Mouse (Mus musculus) limb, embryonic 14.5 days (tissue): ENCODE measurements around the gene Tldc1. TPM values are rescaled to one million over a fixed set of nuclear protein-coding genes. Genes with fewer than 3 reads are reported as not detected.

ENCODE experiments used
- ATAC-seq: fragments of 200-750 bp; cut with Nextera tagmentation; 2 replicates; pipeline ENCODE4 v1.8.0; 2017; ENCODE audit warnings: low read depth, moderate number of reproducible peaks, moderate TSS enrichment; ENCODE audit not compliant: low FRiP score
- DNase-seq: peaks from one replicate; pipeline ENCODE4 v3.0.0-alpha.2; 2015; ENCODE audit warnings: low spot score
- H3K27ac ChIP-seq: fragments of 300-500 bp; sonication (generic); replicated peaks from 2 replicates; pipeline ENCODE4 v1.5.1; 2014; ENCODE audit warnings: low read depth, mild to moderate bottlenecking, low read length, moderate library complexity, mixed read lengths
- H3K27me3 ChIP-seq: fragments of 300-500 bp; sonication (generic); 2 replicates; pipeline ENCODE4 v1.6.1; 2014; ENCODE audit warnings: low read length, mixed read lengths; ENCODE audit not compliant: control insufficient read depth, insufficient read depth
- H3K36me3 ChIP-seq: fragments of 300-500 bp; sonication (generic); 2 replicates; pipeline ENCODE4 v1.6.1; 2014; ENCODE audit warnings: mild to moderate bottlenecking, low read length, moderate library complexity, mixed read lengths; ENCODE audit not compliant: control insufficient read depth, insufficient read depth
- H3K4me1 ChIP-seq: fragments of 300-500 bp; sonication (generic); 2 replicates; pipeline ENCODE4 v1.6.1; 2014; ENCODE audit warnings: antibody characterized with exemption, low read length, mixed read lengths; ENCODE audit not compliant: control insufficient read depth, insufficient read depth
- H3K4me2 ChIP-seq: fragments of 300-500 bp; sonication (generic); replicated peaks from 2 replicates; pipeline ENCODE4 v1.6.1; 2014; ENCODE audit warnings: low read depth, mild to moderate bottlenecking, low read length, moderate library complexity; ENCODE audit not compliant: severe bottlenecking
- H3K4me3 ChIP-seq: fragments of 300-500 bp; sonication (generic); replicated peaks from 2 replicates; pipeline ENCODE4 v1.5.1; 2014; ENCODE audit warnings: low read length
- H3K9ac ChIP-seq: fragments of 300-500 bp; sonication (generic); 2 replicates; pipeline ENCODE4 v1.6.1; 2014; ENCODE audit warnings: mild to moderate bottlenecking, low read depth, low read length, moderate library complexity; ENCODE audit not compliant: severe bottlenecking
- H3K9me3 ChIP-seq: fragments of 300-500 bp; sonication (generic); 2 replicates; pipeline ENCODE4 v1.6.1; 2016; ENCODE audit warnings: low read length; ENCODE audit not compliant: control insufficient read depth
- POLR2A ChIP-seq: fragments of 200-500 bp; IDR thresholded peaks from 2 replicates; pipeline ENCODE4 v1.8.0; 2012; ENCODE audit warnings: inconsistent platforms, mild to moderate bottlenecking, moderate library complexity, borderline replicate concordance; ENCODE audit not compliant: insufficient read depth, insufficient read length; ENCODE audit errors: extremely low read depth
- WGBS: fragments of 180-500 bp; shearing (Covaris S2); extraction: QIAGEN DNeasy Blood & Tissue Kit; methylation state at CpG from one replicate; pipeline ENCODE4 v1.1.7; 2014; 5-methylcytosine and 5-hydroxymethylcytosine counted together
- polyA plus RNA-seq, 2 experiments: library from polyadenylated mRNA; depleted of rRNA in 1 of 2; stranded (reverse) in 1 of 2; unstranded in 1 of 2; fragments of >200 nt; fragmentation: Nextera tagmentation in 1 of 2; extraction: Ambion mirVana in 1 of 2; gene quantifications; 2 replicates each; pipeline versions ENCODE4 v1.2.1 to v1.2.3; 2012 to 2014

The Tldc1 gene
- polyA plus RNA-seq, 2 experiments = 5.1 to 10.6 TPM

- no peaks in the 10 kb centered on the region for H3K9me3 ChIP-seq
- no peak overlapping the region for H3K4me3 ChIP-seq
- no peak overlapping the region for H3K9ac ChIP-seq
- 0 out of 2 replicates have a peak, but pooled peaks cover 9% of the 10 kb centered on the region for H3K4me1 ChIP-seq
- H3K4me2 ChIP-seq = no peak overlapping the region
- H3K27ac ChIP-seq = no peak overlapping the region
- no peaks in the 10 kb centered on the region for H3K27me3 ChIP-seq
- no peak for TF ChIP-seq POLR2A
- ATAC-seq (no peak), DNase-seq (no peak)
- 37% methylated on average over 16 of the region's 16 CpGs for WGBS
- no peaks in the 10 kb centered on the region for H3K36me3 ChIP-seq
Observed at GRCm38 (mm10) chr8:119791804-119792704, 13.8 kb upstream of the Tldc1 start.

- ATAC-seq (no peak), DNase-seq (no peak)
- Histone ChIP-seq H3K27me3 (no peaks in the 10 kb centered on the region), H3K4me3 (no peak overlapping the region), H3K9ac (no peak overlapping the region), H3K9me3 (no peaks in the 10 kb centered on the region), H3K27ac (no peak overlapping the region), H3K36me3 (no peaks in the 10 kb centered on the region), H3K4me2 (no peak overlapping the region), H3K4me1 (0 out of 2 replicates have a peak, but pooled peaks cover 9% of the 10 kb centered on the region)
- WGBS = 89% methylated on average over 7 of the region's 7 CpGs
- TF ChIP-seq POLR2A = no peak
Observed at GRCm38 (mm10) chr8:119789581-119789980, 11.4 kb upstream of the Tldc1 start.

- Histone ChIP-seq H3K36me3 (no peaks in the 10 kb centered on the region), H3K27ac (no peak overlapping the region), H3K9ac (no peak overlapping the region), H3K4me2 (no peak overlapping the region), H3K9me3 (no peaks in the 10 kb centered on the region), H3K4me3 (no peak overlapping the region), H3K4me1 (0 out of 2 replicates have a peak, but pooled peaks cover 9% of the 10 kb centered on the region), H3K27me3 (no peaks in the 10 kb centered on the region)
- no peak for ATAC-seq
- no peak for TF ChIP-seq POLR2A
- no peak for DNase-seq
- 66% methylated on average over 9 of the region's 9 CpGs for WGBS
Observed at GRCm38 (mm10) chr8:119788607-119789381, 10.6 kb upstream of the Tldc1 start.

- Histone ChIP-seq H3K27ac (no peak overlapping the region), H3K9me3 (no peaks in the 10 kb centered on the region), H3K4me3 (no peak overlapping the region), H3K36me3 (no peaks in the 10 kb centered on the region), H3K9ac (no peak overlapping the region), H3K27me3 (no peaks in the 10 kb centered on the region), H3K4me2 (no peak overlapping the region), H3K4me1 (0 out of 2 replicates have a peak, but pooled peaks cover 9% of the 10 kb centered on the region)
- DNase-seq (no peak), ATAC-seq (no peak)
- WGBS = 41% methylated on average over 4 of the region's 4 CpGs
- TF ChIP-seq POLR2A = no peak
Observed at GRCm38 (mm10) chr8:119787341-119787740, 9.1 kb upstream of the Tldc1 start.

- TF ChIP-seq POLR2A = no peak
- Histone ChIP-seq H3K4me2 (no peak overlapping the region), H3K27ac (no peak overlapping the region), H3K27me3 (no peaks in the 10 kb centered on the region), H3K9me3 (no peaks in the 10 kb centered on the region), H3K36me3 (no peaks in the 10 kb centered on the region), H3K4me3 (no peak overlapping the region), H3K4me1 (0 out of 2 replicates have a peak, but pooled peaks cover 7% of the 10 kb centered on the region), H3K9ac (no peak overlapping the region)
- ATAC-seq (no peak), DNase-seq (no peak)
- WGBS = 68% methylated on average over 3 of the region's 3 CpGs
Observed at GRCm38 (mm10) chr8:119786871-119787270, 8.7 kb upstream of the Tldc1 start.
